Mouse (Mus musculus) myocyte (in vitro differentiated cells): ENCODE results near the gene Ccdc61.

Experiments used
- POLR2A ChIP-seq: IDR thresholded peaks from one replicate; pipeline ENCODE4 v1.6.1; 2011; ENCODE audit warnings: low read depth, mild to moderate bottlenecking, control low read depth, moderate library complexity; ENCODE audit not compliant: insufficient read length
- POLR2AphosphoS2 ChIP-seq: IDR thresholded peaks from one replicate; pipeline ENCODE4 v1.6.1; 2011; ENCODE audit warnings: low read depth, control low read depth; ENCODE audit not compliant: insufficient read length
- TCF12 ChIP-seq: IDR thresholded peaks from one replicate; pipeline ENCODE4 v1.6.1; 2011; ENCODE audit warnings: mild to moderate bottlenecking, control low read depth; ENCODE audit not compliant: poor library complexity, insufficient read depth, severe bottlenecking
- USF1 ChIP-seq: IDR thresholded peaks from one replicate; pipeline ENCODE4 v1.6.1; 2011; ENCODE audit warnings: low read depth, mild to moderate bottlenecking, control low read depth, moderate library complexity

DNA sequence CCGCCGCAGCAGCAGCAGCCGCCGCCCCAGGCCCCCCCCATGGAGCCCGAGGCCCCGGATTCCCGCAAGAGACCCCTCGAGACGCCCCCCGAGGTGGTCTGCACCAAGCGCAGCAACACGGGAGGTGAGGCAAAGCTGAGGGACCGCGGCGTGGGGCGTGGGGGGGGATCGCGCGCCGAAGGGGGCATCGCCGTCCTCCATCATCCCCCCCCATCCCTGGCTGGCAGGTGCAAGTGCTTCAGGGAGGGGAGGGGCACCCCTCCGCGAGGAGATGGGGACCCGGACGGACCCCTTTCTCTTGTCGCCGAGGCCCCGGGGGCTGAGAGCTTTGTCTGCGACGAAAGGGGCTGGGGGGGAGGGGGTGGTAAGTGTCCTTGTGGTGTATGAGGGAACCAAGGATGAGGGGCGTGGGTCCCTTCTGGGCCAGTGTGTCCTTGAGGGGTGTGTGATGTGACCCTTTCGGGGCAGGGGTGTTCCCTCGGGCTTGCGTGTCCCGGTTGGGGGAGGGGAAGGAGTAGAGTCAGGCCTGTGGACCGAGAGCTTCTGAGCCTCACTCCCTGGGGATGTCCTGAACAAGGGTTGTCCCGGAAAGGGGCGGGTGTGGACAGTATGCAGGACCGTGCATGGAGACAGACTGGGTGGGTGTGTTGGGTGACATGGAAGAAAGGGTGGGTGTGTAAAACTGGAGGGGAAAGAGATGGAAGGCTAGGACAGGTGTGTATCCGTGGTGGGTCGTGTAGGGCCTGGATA lies 16.0 kb upstream of the Ccdc61 start:
- TF ChIP-seq POLR2AphosphoS2 (no peak), USF1 (no peak), POLR2A (no peak), TCF12 (no peak)
